ENCODE assay signal across 8 mouse cellular contexts in the genomic region with DNA sequence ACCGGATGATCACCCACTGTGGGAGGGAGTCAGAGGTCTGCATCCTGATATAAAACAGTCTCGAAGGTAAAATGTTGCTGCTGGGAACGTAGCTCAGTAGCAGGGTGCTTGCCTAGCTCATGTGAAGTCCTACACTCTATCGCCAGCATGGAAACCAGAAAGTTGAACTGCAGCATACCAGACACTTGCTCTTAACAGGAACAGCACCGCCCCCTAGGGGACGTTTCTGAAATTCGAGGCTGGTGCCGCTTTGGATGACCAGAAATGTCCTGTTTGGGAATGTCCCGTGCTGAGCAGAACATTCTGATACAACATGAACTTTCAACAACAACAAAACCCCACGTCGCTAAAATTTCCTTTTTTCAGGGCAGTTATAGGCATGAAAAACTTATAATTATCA. TPM values are rescaled to one million over a fixed set of nuclear protein-coding genes. Genes with fewer than 3 reads are reported as not detected.
A peak's percentile ranks its signal among the peaks of the same experiment; 100 is the strongest.
DNase-seq lines count a peak whose midpoint lies in the region; ATAC-seq and TF ChIP-seq lines count a peak whose summit lies in the region.

No protein-coding gene starts in this region.

- peaks cover 5% of the 10 kb centered on the region for H3K79me2 ChIP-seq in myocyte (ENCODE audit: control insufficient read depth, insufficient read depth)

- H3K36me3 ChIP-seq in forebrain, embryonic 11.5 days (ENCODE audit: control insufficient read depth, insufficient read depth, low read length): no peaks in the 10 kb centered on the region
- H3K36me3 ChIP-seq in forebrain, embryonic 15.5 days: no peaks in the 10 kb centered on the region
- H3K36me3 ChIP-seq in myocyte (ENCODE audit: control insufficient read depth, insufficient read depth): no peaks in the 10 kb centered on the region
- H3K36me3 ChIP-seq in stomach, postnatal 0 days (ENCODE audit: control insufficient read depth, insufficient read depth, low read length): no peaks in the 10 kb centered on the region

- DNase-seq in forebrain, embryonic 11.5 days (ENCODE audit: low spot score): peak; percentile 96
- DNase-seq in fibroblast of lung, adult 2 months (ENCODE audit: low read depth): peak; percentile 71
- peak; percentile 93 for DNase-seq in left cerebral cortex, postnatal 4 days
- DNase-seq in stomach, postnatal 0 days (ENCODE audit: low spot score): peak; percentile 92

- no peak for TF ChIP-seq POLR2A in bone marrow macrophage, adult 2 months (IDR thresholded peaks at IDR 0.05; ENCODE audit: borderline replicate concordance, low read depth, low read length)
- TF ChIP-seq POLR2A in myocyte (IDR thresholded peaks at IDR 0.05; ENCODE audit: insufficient read length, low read depth): peak; percentile 49

- TF ChIP-seq CTCF in bone marrow macrophage, adult 2 months (IDR thresholded peaks at IDR 0.05; ENCODE audit: low read depth, low read length): peak; percentile 79
- TF ChIP-seq CTCF in stomach, postnatal 0 days (IDR thresholded peaks at IDR 0.05; ENCODE audit: low read depth): peak; percentile 94

- peaks cover under 1% of the 10 kb centered on the region for H3K4me1 ChIP-seq in forebrain, embryonic 11.5 days (replicated peaks; ENCODE audit: control insufficient read depth, insufficient read depth, low read length)
- H3K4me1 ChIP-seq in forebrain, embryonic 15.5 days: peaks cover 21% of the 10 kb centered on the region
- peaks cover 16% of the 10 kb centered on the region for H3K4me1 ChIP-seq in bone marrow macrophage, adult 2 months (ENCODE audit: control insufficient read depth, insufficient read depth, low read length)
- H3K4me1 ChIP-seq in stomach, postnatal 0 days (replicated peaks; ENCODE audit: control insufficient read depth, insufficient read depth): no peaks in the 10 kb centered on the region

- no peak for TF ChIP-seq EP300 in stomach, postnatal 0 days (optimal IDR thresholded peaks at IDR 0.05)

- H3ac ChIP-seq in myocyte (ENCODE audit: control insufficient read depth, insufficient read length): no peak overlapping the region

- no peak overlapping the region for H3K4me3 ChIP-seq in forebrain, embryonic 11.5 days (ENCODE audit: low read depth, low read length)
- no peak overlapping the region for H3K4me3 ChIP-seq in forebrain, embryonic 15.5 days
- no peak overlapping the region for H3K4me3 ChIP-seq in bone marrow macrophage, adult 2 months (ENCODE audit: insufficient read depth, low read length)
- no peak overlapping the region for H3K4me3 ChIP-seq in myocyte
- no peak overlapping the region for H3K4me3 ChIP-seq in stomach, postnatal 0 days (ENCODE audit: low read depth, low read length)

- no peak for ATAC-seq in forebrain, embryonic 11.5 days (replicated peaks; ENCODE audit: low FRiP score)
- ATAC-seq in forebrain, embryonic 15.5 days (replicated peaks): no peak; the same call in 1 of the 2 replicates
- ATAC-seq in hematopoietic stem cell, adult 5-6 weeks (replicated peaks in 1 of 2; ENCODE audit: insufficient read depth in 1 of 2, low FRiP score in 2 of 2, low TSS enrichment in 1 of 2, low read depth in 1 of 2, poor library complexity in 2 of 2, severe bottlenecking in 2 of 2): peak; percentile 31 to 52; a peak in 2 of 4 replicates
- peak; percentile 29; the same call in 1 of the 2 replicates for ATAC-seq in stomach, postnatal 0 days (ENCODE audit: low FRiP score, low TSS enrichment)

- no peak overlapping the region for H3K9ac ChIP-seq in forebrain, embryonic 11.5 days (ENCODE audit: low read length)
- no peak overlapping the region for H3K9ac ChIP-seq in forebrain, embryonic 15.5 days (replicated peaks)
- no peak overlapping the region; the same call in 1 of the 2 replicates for H3K9ac ChIP-seq in stomach, postnatal 0 days (ENCODE audit: low read length)

- no peak overlapping the region for H3K27ac ChIP-seq in forebrain, embryonic 11.5 days (ENCODE audit: low read depth, low read length)
- H3K27ac ChIP-seq in forebrain, embryonic 15.5 days (replicated peaks): no peak overlapping the region
- H3K27ac ChIP-seq in bone marrow macrophage, adult 2 months (ENCODE audit: insufficient read depth, low read depth, low read length): no peak overlapping the region
- no peak overlapping the region for H3K27ac ChIP-seq in stomach, postnatal 0 days (replicated peaks)

- H3K4me2 ChIP-seq in forebrain, embryonic 11.5 days (ENCODE audit: low read depth, low read length, severe bottlenecking): no peak overlapping the region
- no peak overlapping the region for H3K4me2 ChIP-seq in forebrain, embryonic 15.5 days (replicated peaks)
- H3K4me2 ChIP-seq in myocyte (ENCODE audit: low read depth): peak overlapping the region; percentile 61
- no peak overlapping the region; the same call in 1 of the 2 replicates for H3K4me2 ChIP-seq in stomach, postnatal 0 days (replicated peaks; ENCODE audit: low read depth)

- H3K9me3 ChIP-seq in forebrain, embryonic 11.5 days (ENCODE audit: control insufficient read depth, low read length): no peaks in the 10 kb centered on the region
- no peaks in the 10 kb centered on the region for H3K9me3 ChIP-seq in forebrain, embryonic 15.5 days
- H3K9me3 ChIP-seq in stomach, postnatal 0 days (ENCODE audit: control insufficient read depth, low read length): no peaks in the 10 kb centered on the region

- H3K27me3 ChIP-seq in forebrain, embryonic 11.5 days (ENCODE audit: control insufficient read depth, insufficient read depth, low read length): no peaks in the 10 kb centered on the region
- no peaks in the 10 kb centered on the region for H3K27me3 ChIP-seq in forebrain, embryonic 15.5 days
- no peaks in the 10 kb centered on the region for H3K27me3 ChIP-seq in myocyte (ENCODE audit: control insufficient read depth, insufficient read depth, insufficient read length)
- no peaks in the 10 kb centered on the region for H3K27me3 ChIP-seq in stomach, postnatal 0 days (ENCODE audit: control insufficient read depth, insufficient read depth, low read length)

- intact Hi-C loops in left cerebral cortex, postnatal 4 days (cut with DNase I): loop anchor here (5.0 kb wide), 1 partner anchor 114 kb away; the partner anchor contains the start of gene Atxn7l3

- WGBS in forebrain, embryonic 11.5 days: 10% methylated on average over 11 of the region's 11 CpGs
- WGBS in forebrain, embryonic 15.5 days: 6% methylated on average over 11 of the region's 11 CpGs
- 4% methylated on average over 11 of the region's 11 CpGs for WGBS in stomach, postnatal 0 days

TF ChIP-seq in myocyte, 11 proteins besides CTCF, POLR2A, EP300 and RAD21:
- no peak for TF ChIP-seq TCF3 (IDR thresholded peaks at IDR 0.05; ENCODE audit: insufficient read length, low read depth)
- TF ChIP-seq SRF (IDR thresholded peaks at IDR 0.05; ENCODE audit: control insufficient read depth, insufficient read length, low read depth): no peak
TF ChIP-seq in myocyte: peak in this region for 0.

RNA-seq across cellular contexts. Expression of gene Slc25a39, which starts 4.0 kb away (rescaled TPM):
- 196 and 214 TPM in 2 replicates for polyA plus RNA-seq in forebrain, embryonic 11.5 days (2014; fragmentation: Nextera tagmentation; extraction: Ambion mirVana)
- 144 TPM in 2 replicates for polyA plus RNA-seq in forebrain, embryonic 15.5 days (2015; fragmentation: Nextera tagmentation; extraction: Ambion mirVana)
- 133 and 173 TPM in 2 replicates for polyA plus RNA-seq in bone marrow macrophage, adult 2 months (2012; ENCODE audit: insufficient read depth, insufficient read length, missing spikeins)
- total RNA-seq in hematopoietic stem cell, adult 5-6 weeks (2017): 24.3 and 28.5 TPM in 2 replicates
- 10 to 100 TPM; 57.2 to 58.8 TPM for total RNA-seq in left cerebral cortex, postnatal 4 days (2021)
- 274 TPM for polyA plus RNA-seq in myocyte (2012; fragmentation: generic; extraction: Trizol)
- 189 and 200 TPM in 2 replicates for polyA plus RNA-seq in stomach, postnatal 0 days (2015; fragmentation: Nextera tagmentation; extraction: Ambion mirVana)

RNA-seq across cellular contexts. Expression of gene Grn, which starts 18.4 kb away (rescaled TPM):
- polyA plus RNA-seq in forebrain, embryonic 11.5 days (2014; fragmentation: Nextera tagmentation; extraction: Ambion mirVana): 65.7 and 72.8 TPM in 2 replicates
- polyA plus RNA-seq in forebrain, embryonic 15.5 days (2015; fragmentation: Nextera tagmentation; extraction: Ambion mirVana): 61.8 and 62.0 TPM in 2 replicates
- polyA plus RNA-seq in bone marrow macrophage, adult 2 months (2012; ENCODE audit: insufficient read depth, insufficient read length, missing spikeins): 1,924 and 2,101 TPM in 2 replicates
- 28.1 and 35.6 TPM in 2 replicates for total RNA-seq in hematopoietic stem cell, adult 5-6 weeks (2017)
- 10 to 100 TPM; 54.0 to 58.5 TPM for total RNA-seq in left cerebral cortex, postnatal 4 days (2021)
- 174 TPM for polyA plus RNA-seq in myocyte (2012; fragmentation: generic; extraction: Trizol)
- 126 and 142 TPM in 2 replicates for polyA plus RNA-seq in stomach, postnatal 0 days (2015; fragmentation: Nextera tagmentation; extraction: Ambion mirVana)

RNA-seq across cellular contexts. Expression of gene Rundc3a, which starts 18.5 kb away (rescaled TPM):
- polyA plus RNA-seq in forebrain, embryonic 11.5 days (2014; fragmentation: Nextera tagmentation; extraction: Ambion mirVana): 33.1 and 35.4 TPM in 2 replicates
- polyA plus RNA-seq in forebrain, embryonic 15.5 days (2015; fragmentation: Nextera tagmentation; extraction: Ambion mirVana): 149 and 150 TPM in 2 replicates
- polyA plus RNA-seq in bone marrow macrophage, adult 2 months (2012; ENCODE audit: insufficient read depth, insufficient read length, missing spikeins): not detected in 2 replicates
- total RNA-seq in hematopoietic stem cell, adult 5-6 weeks (2017): 1.5 and 5.6 TPM in 2 replicates
- total RNA-seq in left cerebral cortex, postnatal 4 days (2021): 100 to 1,000 TPM; 261 to 262 TPM
- 10.3 TPM for polyA plus RNA-seq in myocyte (2012; fragmentation: generic; extraction: Trizol)
- 5.1 and 5.9 TPM in 2 replicates for polyA plus RNA-seq in stomach, postnatal 0 days (2015; fragmentation: Nextera tagmentation; extraction: Ambion mirVana)

RNA-seq across cellular contexts. Expression of gene Fam171a2, which starts 35.8 kb away (rescaled TPM):
- 11.0 and 11.2 TPM in 2 replicates for polyA plus RNA-seq in forebrain, embryonic 11.5 days (2014; fragmentation: Nextera tagmentation; extraction: Ambion mirVana)
- polyA plus RNA-seq in forebrain, embryonic 15.5 days (2015; fragmentation: Nextera tagmentation; extraction: Ambion mirVana): 22.5 and 24.3 TPM in 2 replicates
- polyA plus RNA-seq in bone marrow macrophage, adult 2 months (2012; ENCODE audit: insufficient read depth, insufficient read length, missing spikeins): not detected in 2 replicates
- total RNA-seq in hematopoietic stem cell, adult 5-6 weeks (2017): 8.1 and 13.5 TPM in 2 replicates
- total RNA-seq in left cerebral cortex, postnatal 4 days (2021): 100 to 1,000 TPM; 237 to 243 TPM
- 162 TPM for polyA plus RNA-seq in myocyte (2012; fragmentation: generic; extraction: Trizol)
- polyA plus RNA-seq in stomach, postnatal 0 days (2015; fragmentation: Nextera tagmentation; extraction: Ambion mirVana): 2.0 and 2.9 TPM in 2 replicates

RNA-seq across cellular contexts. Expression of gene Slc4a1, which starts 45.7 kb away (rescaled TPM):
- 33.8 and 36.8 TPM in 2 replicates for polyA plus RNA-seq in forebrain, embryonic 11.5 days (2014; fragmentation: Nextera tagmentation; extraction: Ambion mirVana)
- polyA plus RNA-seq in forebrain, embryonic 15.5 days (2015; fragmentation: Nextera tagmentation; extraction: Ambion mirVana): 1.9 and 2.6 TPM in 2 replicates
- polyA plus RNA-seq in bone marrow macrophage, adult 2 months (2012; ENCODE audit: insufficient read depth, insufficient read length, missing spikeins): not detected in 2 replicates
- 3.7 and 9.8 TPM in 2 replicates for total RNA-seq in hematopoietic stem cell, adult 5-6 weeks (2017)
- total RNA-seq in left cerebral cortex, postnatal 4 days (2021): 1 to 10 TPM in 1 of 2 experiments, under 1 TPM in 1; 0.87 to 1.9 TPM
- not detected for polyA plus RNA-seq in myocyte (2012; fragmentation: generic; extraction: Trizol)
- polyA plus RNA-seq in stomach, postnatal 0 days (2015; fragmentation: Nextera tagmentation; extraction: Ambion mirVana): 0.72 and 1.1 TPM in 2 replicates

Comparison
In these comparisons a context has a peak if more than half of its experiments do, and no peak if none do; other contexts are left out.
1. ATAC-seq: peak in hematopoietic stem cell, adult 5-6 weeks (2 of 2) and stomach, postnatal 0 days (single experiment); none in forebrain, embryonic 11.5 days (single experiment) and forebrain, embryonic 15.5 days (single experiment).
2. RNA of gene Grn, which starts 18.4 kb away (polyA plus RNA-seq): 1,924 to 2,101 TPM in bone marrow macrophage, adult 2 months; 174 TPM in myocyte (single experiment), 126 to 142 TPM in stomach, postnatal 0 days, 65.7 to 72.8 TPM in forebrain, embryonic 11.5 days and 61.8 to 62.0 TPM in forebrain, embryonic 15.5 days; every median in the first group is over 10 times any median in the second.
3. Peak in every context shown above with its lines, with median percentiles within 50 percentile points of each other: DNase-seq.